Mouse (Mus musculus): Measurements from ENCODE around the gene Nsun5.
"Not testable (repeated sequence)": the region's sequence is repeated elsewhere in the genome, so short reads cannot be mapped to it uniquely, and the experiment has no call there.

The Nsun5 gene

DNA sequence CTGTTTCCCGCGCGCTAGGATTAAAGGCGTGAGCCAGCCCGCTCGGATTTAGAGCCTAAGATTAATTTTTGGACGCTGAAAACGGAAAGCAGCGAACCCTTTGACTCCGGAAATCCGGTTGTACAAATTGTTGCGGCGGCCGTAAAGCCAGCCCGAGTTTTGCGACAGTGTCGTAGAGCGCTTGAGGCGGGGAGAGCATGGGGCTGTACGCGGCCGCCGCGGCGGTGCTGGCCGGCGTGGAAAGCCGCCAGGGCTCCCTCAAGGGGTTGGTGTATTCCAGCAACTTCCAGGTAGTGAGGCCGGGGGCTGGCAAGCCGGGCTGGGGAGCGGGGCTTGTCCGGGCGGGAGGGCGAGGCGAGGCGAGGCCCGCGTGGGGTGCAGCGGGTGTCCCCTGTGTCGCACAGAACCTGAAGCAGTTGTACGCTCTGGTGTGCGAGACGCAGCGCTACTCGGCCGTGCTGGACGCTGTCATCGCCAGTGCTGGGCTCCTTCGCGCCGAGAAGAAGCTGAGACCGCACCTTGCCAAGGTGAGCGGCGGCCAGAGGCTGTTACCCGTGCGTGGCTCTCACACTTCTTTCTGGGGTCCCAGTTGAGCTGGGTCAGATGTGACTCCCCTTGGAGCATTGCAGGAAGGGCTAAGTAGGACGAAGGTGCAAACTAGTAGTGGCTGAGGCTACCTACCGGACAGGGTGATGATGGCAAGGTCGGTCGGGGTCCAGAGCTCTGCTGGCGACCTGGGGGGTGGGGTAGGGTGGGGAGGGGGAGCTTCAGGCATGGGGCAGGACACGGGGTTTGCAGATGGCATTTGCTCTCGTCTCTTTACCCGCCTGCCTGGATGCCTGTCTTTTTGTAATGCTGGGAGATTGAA is at the start of gene Nsun5:
TSS of gene Nsun5 (plus strand) at position 167 of the 868 bp plus-strand sequence.
- DNase-seq: peak; percentile 98

DNA sequence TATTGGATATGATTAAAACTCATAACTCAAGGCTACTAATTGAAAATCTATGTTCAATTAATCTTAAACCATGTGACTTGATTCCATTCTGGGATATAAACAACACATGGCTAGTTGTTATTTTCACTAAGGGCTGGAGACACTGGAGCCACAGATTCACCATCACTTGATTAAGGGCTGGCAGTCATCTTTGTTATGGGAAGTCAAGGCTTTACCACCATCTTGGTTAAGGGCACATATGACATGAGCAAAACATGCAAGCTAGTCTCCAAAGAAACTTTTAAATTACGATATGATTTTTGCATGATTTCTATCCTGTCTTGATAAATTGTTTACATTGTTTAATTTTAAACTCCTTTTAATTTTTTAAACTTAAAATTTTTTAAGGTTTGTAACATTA is 47.6 kb upstream of the Nsun5 start:
- no peak for DNase-seq

DNA sequence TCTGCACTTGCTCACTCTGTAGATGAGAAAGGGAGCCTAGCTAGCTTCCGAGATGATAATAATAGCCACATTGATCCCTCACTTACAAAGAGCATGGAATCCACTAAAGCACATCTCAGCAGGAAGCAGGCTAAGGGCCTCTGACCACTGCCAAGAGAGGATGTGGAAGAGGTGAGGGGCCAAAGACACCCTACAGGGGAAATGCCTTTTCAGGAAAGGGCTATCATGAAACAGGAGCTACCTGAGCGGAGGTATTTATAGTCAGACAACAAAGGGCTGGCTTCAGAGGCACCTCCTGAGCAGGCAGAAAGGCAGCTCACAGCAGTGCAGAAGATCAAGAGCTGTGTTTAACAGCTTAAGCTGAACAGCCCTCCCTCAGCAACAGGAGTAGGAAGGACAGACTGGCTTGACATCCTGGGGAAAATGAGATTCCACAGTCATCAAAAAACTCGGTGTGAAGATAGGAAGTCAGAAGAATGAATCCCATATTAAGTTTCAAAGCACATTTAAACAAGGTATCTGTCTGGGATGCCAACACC is 43.6 kb upstream of the Nsun5 start:
- no peak for DNase-seq

DNA sequence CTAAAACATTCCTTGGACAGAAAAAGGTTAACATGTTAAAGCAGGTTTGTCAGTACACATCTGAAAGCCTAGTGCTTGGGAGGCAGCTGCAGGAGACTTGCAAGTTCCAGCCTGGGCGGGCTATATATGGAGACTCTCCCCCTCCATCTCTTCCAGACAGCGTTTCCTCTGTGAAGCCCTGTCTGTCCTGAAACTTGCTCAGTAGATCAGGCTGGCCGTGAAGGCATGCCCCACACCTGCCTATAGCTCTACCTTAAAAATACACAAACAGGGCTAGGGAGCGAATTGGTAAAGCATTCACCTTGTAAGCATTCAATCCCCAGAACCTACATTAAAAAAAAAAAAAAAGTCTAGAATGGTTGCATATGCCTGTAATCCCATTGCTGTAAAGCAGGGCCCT is 40.3 kb upstream of the Nsun5 start:
- no peak for DNase-seq

DNA sequence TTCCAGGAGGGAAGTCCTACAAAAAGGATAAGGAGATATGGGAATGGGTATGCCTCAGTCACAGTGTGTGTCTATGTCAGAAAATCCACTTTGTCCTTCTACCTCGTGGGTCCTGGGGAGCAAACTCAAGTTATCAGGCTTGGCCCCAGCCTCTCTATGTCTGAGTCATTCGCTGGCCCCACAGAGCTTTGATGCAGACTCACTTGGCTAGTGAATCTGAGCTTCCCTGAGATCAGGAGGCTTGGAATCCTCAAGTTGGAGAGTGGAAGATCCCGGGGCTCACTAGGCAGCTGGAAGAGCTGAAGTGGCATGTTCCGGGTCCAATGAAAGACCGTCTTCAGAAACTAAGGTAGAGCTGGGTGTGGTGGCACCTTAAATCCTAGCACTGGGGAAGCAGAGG is 39.6 kb upstream of the Nsun5 start:
- DNase-seq: no peak

DNA sequence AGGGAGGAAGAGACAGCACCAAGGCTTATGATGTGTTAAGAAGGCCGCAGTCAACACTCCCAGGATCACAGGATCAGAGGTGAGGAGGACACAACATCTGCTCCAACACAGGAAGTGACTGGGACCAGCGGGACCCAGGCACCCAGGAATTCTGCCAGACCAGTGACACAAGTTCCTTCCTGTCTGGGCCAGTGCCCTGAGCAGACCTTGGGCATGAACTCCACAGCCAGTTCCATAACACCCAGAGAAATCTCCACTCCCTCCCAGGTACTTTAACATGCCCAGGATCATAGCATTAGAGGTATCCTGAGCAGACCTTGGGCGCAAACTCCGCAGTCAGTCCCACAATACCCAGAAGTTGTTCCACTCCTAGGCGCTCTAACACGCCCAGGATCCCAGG is 38.6 kb upstream of the Nsun5 start:
- DNase-seq: no peak

DNA sequence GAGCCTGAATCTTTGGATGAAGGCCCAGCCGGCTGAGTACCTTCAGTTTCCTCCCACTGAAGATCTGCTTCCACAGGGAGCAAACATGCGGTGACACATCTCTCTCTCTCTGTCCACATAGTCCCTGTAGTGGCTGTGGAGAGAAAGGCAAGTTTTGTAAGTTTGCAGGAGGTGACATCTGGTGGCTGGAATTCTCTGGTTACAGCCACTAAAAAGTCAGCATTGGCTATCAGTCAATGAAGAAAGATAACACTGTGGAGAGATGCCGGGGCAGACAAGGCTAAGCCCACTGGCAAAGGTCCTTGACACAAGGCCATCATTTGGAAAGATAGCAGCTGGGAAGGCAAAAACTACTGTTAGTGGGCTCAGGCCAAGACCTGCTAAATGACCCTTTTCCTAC is 32.2 kb upstream of the Nsun5 start:
- DNase-seq: no peak

DNA sequence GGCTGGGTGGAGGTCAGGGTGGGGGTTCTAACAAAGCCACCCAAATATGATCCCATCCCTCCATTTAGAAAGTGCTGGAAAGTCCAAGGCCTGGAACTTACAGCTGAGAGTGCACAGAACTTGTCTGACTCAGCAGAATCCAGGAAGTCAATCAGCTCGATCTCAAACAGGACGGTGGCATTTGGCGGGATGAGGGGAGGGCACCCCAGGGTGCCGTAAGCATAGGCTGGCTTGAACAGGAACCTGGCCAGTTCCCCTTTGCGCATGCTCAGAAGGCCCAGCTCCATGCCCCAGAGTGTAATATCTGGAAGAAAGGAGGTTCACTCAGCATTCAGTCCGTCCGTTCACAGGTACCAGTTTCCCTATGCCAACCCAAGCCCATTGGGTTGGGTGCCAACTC is 23.8 kb upstream of the Nsun5 start:
- no peak for DNase-seq

DNA sequence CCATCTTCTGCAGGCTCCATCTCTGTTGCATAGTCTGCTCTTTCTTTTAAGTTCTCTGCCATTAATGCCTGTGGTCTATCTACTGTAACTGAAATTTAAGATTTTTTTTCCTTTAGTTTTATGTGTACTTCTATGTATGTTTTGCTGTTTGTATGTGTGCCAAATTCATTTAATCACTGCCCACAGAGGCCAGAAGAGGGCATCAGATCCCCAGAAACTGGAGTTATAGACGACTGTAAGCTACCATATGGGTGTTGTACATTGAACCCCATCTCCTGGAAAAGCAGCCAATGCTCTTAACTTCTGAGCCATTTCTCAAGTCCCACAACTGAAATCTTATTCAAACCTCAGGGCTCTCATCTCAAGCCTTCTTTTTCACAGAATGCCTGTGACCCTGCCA is 23.3 kb upstream of the Nsun5 start:
- peak; percentile 30 for DNase-seq

DNA sequence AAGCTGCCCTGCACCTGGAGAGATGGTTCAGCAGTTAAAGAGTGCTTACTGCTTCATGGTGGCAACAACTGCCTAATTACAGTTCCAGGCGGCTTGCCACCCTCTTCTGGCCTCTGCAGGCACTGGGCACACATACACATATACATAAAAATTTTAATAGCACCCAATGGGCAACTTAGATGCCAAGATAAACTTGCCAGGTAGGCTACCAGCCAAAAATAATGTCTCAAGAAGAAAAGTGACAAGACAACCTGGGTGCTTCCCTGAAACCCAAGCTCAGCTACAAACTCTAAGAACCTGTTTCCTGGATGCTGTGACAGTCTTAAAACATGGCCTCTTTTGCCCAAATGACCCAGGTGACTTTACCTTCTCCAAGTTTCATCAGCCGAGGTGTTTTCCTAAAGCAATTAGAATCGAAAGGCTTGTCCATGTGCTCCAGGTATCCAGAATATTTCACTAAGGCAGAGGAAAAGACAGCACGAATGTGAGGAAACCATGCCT is 22.2 kb upstream of the Nsun5 start:
- DNase-seq: no peak

DNA sequence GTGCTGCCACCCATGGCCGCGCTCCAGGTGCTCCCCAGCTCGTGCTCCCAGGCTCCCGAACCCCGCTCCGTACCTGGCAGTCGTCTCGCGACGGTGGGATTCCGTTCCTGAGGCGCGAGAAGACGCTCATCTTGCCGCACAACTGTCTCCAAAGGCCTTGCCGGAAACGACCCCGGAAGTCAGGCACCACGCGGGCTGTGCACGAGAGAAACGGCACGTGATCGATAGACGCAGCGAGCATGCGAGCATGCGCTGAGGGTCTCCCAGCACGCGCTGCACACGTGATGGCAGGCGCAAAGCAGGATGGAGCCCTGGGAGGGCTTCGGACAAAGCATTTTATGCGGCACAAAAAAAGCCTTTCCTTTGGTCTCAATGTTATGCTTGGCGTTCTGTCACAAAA is 19.9 kb upstream of the Nsun5 start, which contains the start of gene Fkbp6:
TSS of gene Fkbp6 (minus strand) at position 183 of the 400 bp plus-strand sequence.
- DNase-seq: no peak

DNA sequence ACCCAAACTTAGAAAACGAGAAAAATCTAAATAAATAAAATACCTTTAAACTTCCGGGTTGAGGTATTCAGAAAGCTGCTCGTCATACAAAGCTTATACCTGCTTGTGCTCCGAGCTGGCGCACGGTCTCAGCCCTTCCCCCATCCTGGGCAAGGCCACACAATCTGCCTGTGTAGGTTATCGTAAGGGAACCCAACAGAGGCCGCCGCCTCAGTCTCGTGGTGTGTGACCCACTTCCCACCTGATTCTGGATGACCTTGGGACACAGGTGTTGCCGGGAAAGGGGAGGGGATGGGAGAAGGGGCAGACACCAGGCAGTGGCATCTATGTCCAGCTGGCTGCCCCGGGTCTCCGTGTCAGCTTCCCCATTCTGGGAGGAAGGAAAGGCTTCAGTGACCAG is 18.1 kb upstream of the Nsun5 start:
- no peak for DNase-seq

DNA sequence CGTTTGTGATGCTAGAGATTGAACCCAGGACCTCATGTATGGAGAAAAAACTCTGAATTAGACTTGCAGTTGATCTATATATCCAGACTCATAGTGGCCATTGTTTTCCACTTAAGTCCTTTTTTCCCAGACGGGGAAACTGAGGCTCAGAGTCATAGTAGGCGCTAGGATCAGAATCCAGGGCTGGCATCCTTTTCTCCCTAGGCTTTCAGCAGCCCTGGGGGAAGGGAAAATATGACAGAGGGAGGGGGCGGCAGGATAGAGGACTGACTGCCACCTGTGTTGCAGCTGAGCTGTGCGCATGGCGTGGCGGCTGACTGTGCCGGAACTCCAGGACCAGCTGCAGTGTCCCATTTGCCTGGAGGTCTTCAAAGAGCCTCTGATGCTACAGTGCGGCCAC is 16.8 kb upstream of the Nsun5 start, which contains the start of gene Trim50:
TSS of gene Trim50 (plus strand) at position 301 of the 400 bp plus-strand sequence.
- DNase-seq: no peak

DNA sequence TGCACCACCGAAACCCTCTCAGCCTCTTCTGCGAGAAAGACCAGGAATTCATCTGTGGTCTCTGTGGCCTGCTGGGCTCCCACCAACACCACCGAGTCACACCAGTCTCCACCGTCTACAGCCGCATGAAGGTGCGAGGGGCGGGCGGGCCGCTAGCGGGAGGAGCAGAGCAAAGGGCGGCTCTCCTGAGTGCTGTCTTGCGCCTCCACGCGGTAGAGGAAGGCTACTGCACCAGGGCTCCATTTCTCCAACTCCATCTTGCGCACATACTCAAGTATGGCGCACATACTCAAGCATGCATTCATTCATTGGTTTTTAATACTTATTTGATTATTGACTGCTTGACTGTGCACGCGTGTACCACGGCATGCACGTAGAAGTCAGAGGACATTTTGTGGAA is 16.2 kb upstream of the Nsun5 start:
- peak; percentile 51 for DNase-seq

DNA sequence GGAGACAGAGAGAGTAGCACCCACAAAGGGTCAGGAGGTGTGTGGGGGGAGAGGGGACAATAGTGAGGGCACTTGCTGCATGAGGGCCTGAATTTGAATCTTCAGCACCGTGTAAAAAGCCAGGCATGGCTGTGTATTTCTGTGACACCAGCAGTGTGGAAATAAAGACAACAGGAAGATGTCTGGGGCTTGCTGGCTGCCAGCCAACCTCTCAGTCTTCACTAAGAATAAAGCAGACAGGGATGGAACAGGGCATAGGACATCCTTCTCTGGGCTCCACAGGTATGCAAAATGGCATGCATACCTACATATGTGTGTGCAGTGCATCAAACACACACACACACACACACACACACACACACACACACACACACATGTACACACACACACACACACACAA is 13.7 kb upstream of the Nsun5 start:
- DNase-seq: no peak

DNA sequence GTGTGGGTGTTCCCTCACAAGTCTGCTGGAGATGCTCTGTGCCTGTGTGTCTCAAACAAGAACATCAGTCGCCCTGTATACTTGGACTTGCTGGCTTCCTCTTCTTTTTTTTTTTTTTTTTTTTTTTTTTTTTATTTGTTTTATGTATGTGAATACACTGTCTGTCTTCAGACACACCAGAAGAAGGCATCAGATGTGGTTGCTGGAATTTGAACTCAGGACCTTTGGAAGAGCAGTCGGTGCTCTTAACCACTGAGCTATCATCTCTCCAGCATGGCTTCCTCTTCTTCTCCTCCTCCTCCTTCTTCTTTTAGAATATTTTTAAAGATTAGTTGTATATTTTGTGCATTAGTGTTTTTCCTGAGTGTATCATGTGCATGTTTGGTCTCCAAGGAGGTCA is 12.2 kb upstream of the Nsun5 start:
- DNase-seq: no peak

DNA sequence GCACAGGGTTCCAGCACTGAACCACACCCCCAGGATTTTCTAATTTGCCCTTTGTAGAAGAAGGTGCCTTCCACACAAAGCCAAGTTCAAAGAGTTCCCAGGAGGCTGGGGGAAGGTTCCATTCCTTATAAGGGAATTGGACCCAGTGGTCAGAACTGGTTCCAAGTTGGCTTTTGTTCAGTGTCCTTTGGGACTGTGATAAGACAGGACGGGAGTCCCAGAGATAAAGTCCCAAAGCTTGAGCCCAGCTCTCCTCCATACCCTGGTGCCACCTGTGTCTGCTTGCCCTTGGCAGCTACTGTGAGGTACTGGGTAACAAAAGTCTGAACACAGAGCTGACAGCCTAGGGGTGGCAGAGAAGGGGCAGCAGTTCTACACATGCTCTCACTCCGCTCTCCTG is 10.0 kb upstream of the Nsun5 start:
- no peak for DNase-seq

DNA sequence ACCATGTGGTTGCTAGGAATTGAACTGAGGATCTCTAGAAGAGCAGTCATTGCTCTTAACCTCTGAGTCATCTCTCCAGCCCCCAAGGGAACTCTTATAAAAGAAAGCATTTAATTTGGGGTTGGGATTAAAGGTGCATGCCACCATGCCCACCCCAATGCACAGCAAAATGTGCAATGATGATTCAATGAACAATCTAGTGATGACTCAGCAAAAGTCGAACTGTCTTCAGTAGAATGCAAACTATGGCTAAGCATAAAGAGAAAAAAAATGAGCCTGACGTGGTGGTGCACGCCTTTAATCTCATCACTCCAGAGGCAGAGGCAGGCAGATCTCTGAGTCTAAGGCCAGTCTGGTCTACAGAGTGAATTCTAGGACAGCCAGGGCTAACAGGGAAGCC is 7.2 kb upstream of the Nsun5 start:
- no peak for DNase-seq

DNA sequence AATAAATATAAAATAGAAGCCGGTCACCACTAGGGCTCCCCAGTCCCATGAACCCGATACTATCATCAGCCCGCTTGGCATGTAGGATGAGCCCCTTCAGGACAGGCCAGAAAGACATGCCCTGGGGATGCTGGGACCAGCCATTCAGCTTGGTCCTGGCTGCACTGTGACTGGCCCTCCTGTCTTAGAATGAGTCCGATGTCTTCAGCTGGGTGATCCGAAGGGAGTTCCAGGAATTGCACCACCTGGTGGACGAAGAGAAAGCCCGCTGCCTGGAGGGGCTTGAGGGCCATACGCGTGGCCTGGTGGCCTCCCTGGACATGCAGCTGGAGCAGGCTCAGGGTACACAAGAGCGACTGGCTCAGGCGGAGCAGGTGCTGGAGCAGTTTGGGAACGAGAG is 6.2 kb upstream of the Nsun5 start:
- DNase-seq: peak; percentile 82

DNA sequence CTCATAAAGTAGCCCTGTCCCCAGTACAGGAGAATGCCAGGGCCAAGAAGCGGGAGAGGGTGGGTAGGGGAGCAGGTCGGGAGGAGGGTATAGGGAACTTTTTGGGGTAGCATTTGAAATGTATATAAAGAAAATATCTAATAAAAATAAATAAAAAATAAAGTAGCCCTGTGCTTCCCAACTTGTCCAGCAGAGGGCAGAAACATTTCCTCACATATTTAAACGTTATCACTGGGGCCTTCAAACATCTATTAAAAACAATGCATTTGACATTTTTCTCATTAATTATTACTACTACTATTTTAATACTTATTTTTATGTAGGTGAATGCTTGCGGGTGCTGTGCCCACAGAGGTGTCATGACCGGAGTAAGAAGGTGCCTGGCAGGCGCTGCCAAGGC is 1.9 kb upstream of the Nsun5 start:
- DNase-seq: peak; percentile 23

DNA sequence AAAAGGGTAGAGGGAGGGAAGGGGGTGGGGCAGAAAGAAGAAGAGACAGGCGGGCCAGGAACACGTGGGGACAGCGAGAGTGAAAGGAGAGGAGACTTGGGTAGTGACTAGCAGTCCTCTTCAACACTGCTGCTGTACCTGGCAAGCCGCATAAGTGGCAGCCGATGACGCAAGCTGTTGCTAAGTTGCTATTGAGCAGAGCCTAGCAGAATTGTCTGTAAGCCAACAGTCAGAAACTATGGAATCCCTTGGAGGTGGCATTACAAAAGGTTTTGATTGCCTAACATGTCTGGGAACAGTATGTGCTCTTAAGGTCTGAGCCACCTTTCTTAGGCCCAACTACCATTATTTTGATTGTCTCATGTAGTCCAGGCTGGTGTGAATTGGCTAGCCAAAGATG is 1.4 kb upstream of the Nsun5 start:
- DNase-seq: no peak

DNA sequence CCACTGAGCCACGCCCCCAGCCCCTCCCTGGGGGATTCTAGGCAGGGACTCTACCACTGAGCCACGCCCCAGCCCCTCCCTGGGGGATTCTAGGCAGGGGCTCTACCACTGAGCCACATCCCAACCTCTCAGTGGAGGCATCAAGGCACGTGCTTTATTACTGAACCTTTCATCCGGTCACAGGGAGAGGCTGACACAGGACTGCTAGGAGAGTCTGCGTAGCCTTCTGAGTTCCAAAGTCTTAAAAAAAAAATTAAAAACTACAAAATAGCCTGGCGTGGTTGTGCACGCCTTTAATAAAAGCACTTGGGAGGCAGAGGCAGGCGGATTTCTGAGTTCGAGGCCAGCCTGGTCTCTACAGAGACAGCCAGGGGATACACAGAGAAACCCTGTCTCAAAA is 557 bp upstream of the Nsun5 start:
- DNase-seq: not testable (repeated sequence)

DNA sequence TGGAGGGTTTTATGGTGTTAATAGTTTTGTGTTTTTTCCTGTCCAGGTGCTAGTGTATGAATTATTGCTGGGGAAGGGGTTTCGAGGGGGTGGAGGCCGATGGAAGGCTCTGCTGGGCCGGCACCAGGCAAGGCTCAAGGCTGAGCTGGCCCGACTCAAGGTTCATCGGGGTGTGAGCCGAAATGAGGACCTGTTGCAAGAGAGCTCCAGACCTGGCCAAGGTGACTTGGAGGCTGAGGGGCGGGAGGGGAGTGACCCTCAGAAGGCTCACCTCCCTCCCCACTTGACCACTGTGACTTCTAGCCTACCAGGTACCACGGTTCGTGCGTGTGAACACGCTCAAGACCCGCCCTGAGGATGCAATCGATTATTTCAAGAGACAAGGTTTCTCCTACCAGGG is 1.4 kb downstream of the Nsun5 start:
- no peak for DNase-seq

DNA sequence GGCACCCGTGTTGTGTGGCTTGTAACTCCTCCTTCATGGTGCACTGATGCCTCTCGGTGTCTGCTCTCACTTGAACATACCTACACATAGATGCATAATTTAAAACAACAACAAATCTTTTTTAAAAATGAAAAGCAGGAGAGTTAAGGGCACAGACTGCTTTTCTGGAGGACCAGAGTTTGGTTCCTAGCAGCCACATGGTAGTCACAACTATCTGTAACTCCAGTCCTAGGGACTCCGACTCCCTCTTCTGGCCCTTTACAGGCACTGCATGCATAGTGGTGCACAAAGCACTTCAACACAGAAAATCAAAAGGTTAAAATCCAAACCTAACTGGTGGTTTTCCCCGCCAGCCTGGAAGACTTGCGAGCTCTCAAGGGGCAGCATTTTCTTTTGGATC is 3.8 kb downstream of the Nsun5 start:
- DNase-seq: no peak

DNA sequence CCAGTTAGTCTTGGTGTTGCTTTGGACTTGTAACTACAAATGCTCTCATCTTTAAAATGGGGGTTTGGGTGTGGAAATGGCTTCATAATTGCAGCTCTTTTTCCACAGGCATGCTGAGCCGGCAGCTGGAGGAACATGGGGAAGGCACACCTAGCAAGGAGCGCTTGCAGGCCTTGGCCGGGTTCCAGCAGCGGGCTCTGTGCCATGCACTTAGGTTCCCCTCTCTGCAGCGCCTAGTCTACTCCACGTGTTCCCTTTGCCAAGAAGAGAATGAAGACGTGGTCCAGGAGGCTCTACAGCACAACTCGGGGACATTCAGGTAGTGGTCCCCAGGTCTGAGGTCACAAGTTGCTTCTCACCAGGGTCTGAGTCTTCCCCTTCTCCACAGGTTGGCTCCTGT is 5.4 kb downstream of the Nsun5 start:
- DNase-seq: no peak
